In the genomic region with DNA sequence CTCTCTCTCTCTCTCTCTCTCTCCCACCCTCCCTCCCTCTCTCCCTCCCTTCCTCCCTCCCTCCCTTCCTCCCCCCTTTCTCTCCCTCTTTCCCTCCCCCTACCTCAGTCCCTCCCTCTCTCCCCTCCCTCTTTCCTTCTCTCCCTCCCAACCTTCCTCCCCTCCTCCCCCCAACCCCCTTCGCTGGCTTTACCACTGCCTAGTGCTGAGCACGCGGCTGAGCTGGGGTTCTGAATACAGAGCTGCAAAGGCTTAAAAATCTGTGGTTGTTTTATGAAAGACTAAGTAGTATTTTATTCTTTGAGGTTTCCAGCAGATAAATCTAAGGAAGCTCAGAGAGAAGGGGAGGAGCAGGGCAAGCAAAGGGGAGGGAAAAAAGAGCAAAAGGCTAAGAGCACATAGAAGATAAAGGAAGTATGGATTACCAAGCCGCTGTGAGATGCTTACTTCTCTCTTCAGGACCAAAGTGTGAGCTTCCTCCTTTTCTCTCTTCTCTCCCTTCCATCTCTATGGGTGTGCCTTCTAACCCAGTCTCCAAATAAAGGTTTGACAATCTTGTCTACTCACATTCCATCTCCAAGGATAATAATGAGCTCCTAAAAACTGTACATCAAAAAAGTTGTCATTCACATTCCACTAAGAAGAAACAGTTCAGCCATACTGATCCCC, we compare ENCODE assay signal across 9 mouse cellular contexts. TPM values are rescaled to one million over a fixed set of nuclear protein-coding genes. Genes with fewer than 3 reads are reported as not detected.
DNase-seq lines count a peak whose midpoint lies in the region; ATAC-seq lines count a peak whose summit lies in the region.
"Had no signal": no experiment of that assay in that cellular context is flagged by ENCODE, and none has a peak within 500 bp of the region (broad histone marks: within the 10 kb centered on the region; RNA-seq: fewer than 3 reads in every experiment).

A gene (minus strand): TSS at position 619 of the 669 bp plus-strand sequence.

- no peaks in the 10 kb centered on the region for H3K4me1 ChIP-seq in heart, embryonic 12.5 days (replicated peaks)
- peaks cover 9% of the 10 kb centered on the region; the same call in 1 of the 2 replicates for H3K4me1 ChIP-seq in hindbrain, embryonic 10.5 days (replicated peaks)
- H3K4me1 ChIP-seq in limb, embryonic 15.5 days = no peaks in the 10 kb centered on the region

- peak within 1 kb of the TSS; percentile 58 for H3K4me2 ChIP-seq in heart, embryonic 12.5 days
- peak within 1 kb of the TSS; percentile 44 for H3K4me2 ChIP-seq in limb, embryonic 15.5 days

- peak within 1 kb of the TSS; percentile 25 for H3K4me3 ChIP-seq in heart, embryonic 12.5 days
- peak within 1 kb of the TSS; percentile 49 for H3K4me3 ChIP-seq in hindbrain, embryonic 10.5 days
- H3K4me3 ChIP-seq in limb, embryonic 15.5 days = peak within 1 kb of the TSS; percentile 31

- H3K27ac ChIP-seq in heart, embryonic 12.5 days (ENCODE audit: poor library complexity, severe bottlenecking) = no peak within 1 kb of the TSS
- H3K27ac ChIP-seq in hindbrain, embryonic 10.5 days = peak within 1 kb of the TSS; percentile 62
- no peak within 1 kb of the TSS for H3K27ac ChIP-seq in limb, embryonic 15.5 days

- no peak within 1 kb of the TSS for H3K9ac ChIP-seq in heart, embryonic 12.5 days
- H3K9ac ChIP-seq in limb, embryonic 15.5 days = no peak within 1 kb of the TSS

- H3K9me3 ChIP-seq in heart, embryonic 12.5 days (replicated peaks) = no peaks in the 10 kb centered on the region
- H3K9me3 ChIP-seq in hindbrain, embryonic 10.5 days = no peaks in the 10 kb centered on the region
- H3K9me3 ChIP-seq in limb, embryonic 15.5 days = no peaks in the 10 kb centered on the region

- no peak for ATAC-seq in heart, embryonic 12.5 days (ENCODE audit: insufficient number of reproducible peaks, low FRiP score)
- ATAC-seq in limb, embryonic 15.5 days (ENCODE audit: insufficient number of reproducible peaks, low FRiP score, low TSS enrichment, low read depth) = no peak

- 8% methylated on average over 4 of the region's 4 CpGs for WGBS in heart, embryonic 12.5 days
- 11% methylated on average over 4 of the region's 4 CpGs for WGBS in hindbrain, embryonic 10.5 days
- 12% methylated on average over 4 of the region's 4 CpGs for WGBS in limb, embryonic 15.5 days

- no peaks in the 10 kb centered on the region for H3K36me3 ChIP-seq in heart, embryonic 12.5 days
- H3K36me3 ChIP-seq in hindbrain, embryonic 10.5 days = no peaks in the 10 kb centered on the region
- no peaks in the 10 kb centered on the region for H3K36me3 ChIP-seq in limb, embryonic 15.5 days

- no peak for DNase-seq in heart, adult 8-10 months (ENCODE audit: low spot score)
- peak; percentile 60 for DNase-seq in brain, adult 2 months (ENCODE audit: low read depth, low spot score)
- DNase-seq in hindbrain, embryonic 10.5 days (ENCODE audit: low spot score) = peak; percentile 6
- no peak for DNase-seq in ovary, postnatal 14 days (ENCODE audit: low spot score)
- no peak for DNase-seq in adrenal gland, postnatal 4 days (ENCODE audit: low spot score in 2 of 2)
- no peak for DNase-seq in cerebellum, adult 11 months

- H3K27me3 ChIP-seq in heart, embryonic 12.5 days (replicated peaks) = peaks cover 6% of the 10 kb centered on the region
- 0 out of 2 replicates have a peak, but pooled peaks cover 4% of the 10 kb centered on the region for H3K27me3 ChIP-seq in hindbrain, embryonic 10.5 days (ENCODE audit: insufficient read depth, poor library complexity, severe bottlenecking)
- peaks cover 6% of the 10 kb centered on the region; the same call in 1 of the 2 replicates for H3K27me3 ChIP-seq in limb, embryonic 15.5 days
- H3K27me3 ChIP-seq: CH12.LX had no signal

RNA-seq across cellular contexts. Expression of the gene that starts here (rescaled TPM):
- polyA plus RNA-seq in heart, embryonic 12.5 days (2016; fragmentation: Nextera tagmentation; extraction: Ambion mirVana) = 0.64 and 1.2 TPM in 2 replicates
- under 1 TPM; 0.17 to 0.46 (median 0.20) TPM for total RNA-seq in heart, adult 8-10 months (2022)
- polyA plus RNA-seq in hindbrain, embryonic 10.5 days (2016; fragmentation: Nextera tagmentation; extraction: Ambion mirVana) = 0.96 and 1.4 TPM in 2 replicates
- 2.0 TPM in 2 replicates for polyA plus RNA-seq in limb, embryonic 15.5 days (2015; fragmentation: Nextera tagmentation; extraction: Ambion mirVana)
- total RNA-seq in adrenal gland, postnatal 4 days (2021) = 1 to 10 TPM; 1.6 to 2.5 TPM
- total RNA-seq: CH12.LX had no signal

Comparison
In these comparisons a context has a peak if more than half of its experiments do, and no peak if none do; other contexts are left out.
1. DNase-seq: peak in brain, adult 2 months (single experiment) and hindbrain, embryonic 10.5 days (single experiment); none in heart, adult 8-10 months (single experiment), ovary, postnatal 14 days (single experiment), adrenal gland, postnatal 4 days (0 of 2) and cerebellum, adult 11 months (single experiment).
2. Peak in every context shown above with its lines, with median percentiles within 50 percentile points of each other: H3K4me3 ChIP-seq.